Mouse (Mus musculus) midbrain, embryonic 16.5 days (tissue): ENCODE measurements at regions not wholly inside any gene's neighbourhood (a gene's known extent, or its start where the extent isn't known, plus 50 kb on each side); places are given as distances from the start of the nearest gene placed in this dataset.

ENCODE experiments used
- ATAC-seq: fragments of 200-750 bp; cut with Nextera tagmentation; 2 replicates; pipeline ENCODE4 v1.8.0; 2017; ENCODE audit warnings: moderate TSS enrichment
- H3K27ac ChIP-seq: fragments of 300-500 bp; sonication (generic); 2 replicates; pipeline ENCODE4 v1.5.1; 2014; ENCODE audit warnings: mild to moderate bottlenecking, low read length, mixed read lengths
- H3K27me3 ChIP-seq: fragments of 300-500 bp; sonication (generic); 2 replicates; pipeline ENCODE4 v1.6.1; 2014; ENCODE audit warnings: low read depth, low read length, mixed read lengths; ENCODE audit not compliant: control insufficient read depth, insufficient read depth
- H3K36me3 ChIP-seq: fragments of 300-500 bp; sonication (generic); 2 replicates; pipeline ENCODE4 v1.6.1; 2014; ENCODE audit warnings: mild to moderate bottlenecking, low read length, moderate library complexity, mixed read lengths; ENCODE audit not compliant: control insufficient read depth, insufficient read depth
- H3K4me1 ChIP-seq: fragments of 300-500 bp; sonication (generic); 2 replicates; pipeline ENCODE4 v1.6.1; 2014; ENCODE audit warnings: mild to moderate bottlenecking, low read length, mixed read lengths; ENCODE audit not compliant: control insufficient read depth, insufficient read depth
- H3K4me2 ChIP-seq: fragments of 300-500 bp; sonication (generic); 2 replicates; pipeline ENCODE4 v1.6.1; 2014; ENCODE audit warnings: mild to moderate bottlenecking, low read length, mixed read lengths
- H3K4me3 ChIP-seq: fragments of 300-500 bp; sonication (generic); 2 replicates; pipeline ENCODE4 v1.5.1; 2014; ENCODE audit warnings: low read depth, mild to moderate bottlenecking, low read length, moderate library complexity, mixed read lengths
- H3K9ac ChIP-seq: fragments of 300-500 bp; sonication (generic); 2 replicates; pipeline ENCODE4 v1.6.1; 2014; ENCODE audit warnings: low read depth, low read length, mixed read lengths
- H3K9me3 ChIP-seq: fragments of 300-500 bp; sonication (generic); replicated peaks from 2 replicates; pipeline ENCODE4 v1.6.1; 2014; ENCODE audit warnings: mild to moderate bottlenecking, low read length, mixed read lengths; ENCODE audit not compliant: control insufficient read depth, poor library complexity, severe bottlenecking
- WGBS: fragments of 180-500 bp; shearing (Covaris S2); extraction: QIAGEN DNeasy Blood & Tissue Kit; methylation state at CpG from one replicate; pipeline ENCODE4 v1.1.7; 2014; 5-methylcytosine and 5-hydroxymethylcytosine counted together

GRCm38 (mm10) chr12:88530450-88531143 is 170.2 kb downstream of the Adck1 start:
- H3K4me3 ChIP-seq, result no peak overlapping the region
- WGBS, result 59% methylated on average over 5 of the region's 5 CpGs
- no peaks in the 10 kb centered on the region; the same call in 1 of the 2 replicates for H3K4me1 ChIP-seq
- H3K36me3 ChIP-seq, result no peaks in the 10 kb centered on the region
- no peak overlapping the region for H3K4me2 ChIP-seq
- no peak for ATAC-seq
- H3K27me3 ChIP-seq, result no peaks in the 10 kb centered on the region
- H3K9me3 ChIP-seq, result no peaks in the 10 kb centered on the region
- no peak overlapping the region for H3K27ac ChIP-seq
- H3K9ac ChIP-seq, result no peak overlapping the region

GRCm38 (mm10) chr12:88532261-88532973 is 172.1 kb downstream of the Adck1 start:
- ATAC-seq, result no peak
- Histone ChIP-seq H3K9ac (no peak overlapping the region), H3K4me1 (no peaks in the 10 kb centered on the region; the same call in 1 of the 2 replicates), H3K27ac (no peak overlapping the region), H3K9me3 (no peaks in the 10 kb centered on the region), H3K4me3 (no peak overlapping the region), H3K36me3 (no peaks in the 10 kb centered on the region), H3K27me3 (no peaks in the 10 kb centered on the region), H3K4me2 (no peak overlapping the region)
- WGBS, result 58% methylated on average over 8 of the region's 8 CpGs

GRCm38 (mm10) chr12:88551856-88552255 is 170.8 kb upstream of the Nrxn3 start:
- Histone ChIP-seq H3K9ac (no peak overlapping the region), H3K4me1 (no peaks in the 10 kb centered on the region), H3K4me2 (no peak overlapping the region), H3K27me3 (no peaks in the 10 kb centered on the region), H3K36me3 (no peaks in the 10 kb centered on the region), H3K27ac (no peak overlapping the region), H3K4me3 (no peak overlapping the region), H3K9me3 (no peaks in the 10 kb centered on the region)
- 69% methylated on average over 1 of the region's 1 CpGs for WGBS
- no peak for ATAC-seq

GRCm38 (mm10) chr12:88555475-88555874 is 167.2 kb upstream of the Nrxn3 start:
- Histone ChIP-seq H3K4me1 (no peaks in the 10 kb centered on the region), H3K36me3 (no peaks in the 10 kb centered on the region), H3K27me3 (no peaks in the 10 kb centered on the region), H3K4me2 (no peak overlapping the region), H3K9me3 (no peaks in the 10 kb centered on the region), H3K27ac (no peak overlapping the region), H3K4me3 (no peak overlapping the region), H3K9ac (no peak overlapping the region)
- 82% methylated on average over 2 of the region's 2 CpGs for WGBS
- ATAC-seq, result no peak

- peaks cover 3% of the 10 kb centered on the region; the same call in 1 of the 2 replicates for H3K9me3 ChIP-seq
These were observed 164.6 kb upstream of the Nrxn3 start for GRCm38 (mm10) chr12:88558036-88558435.

GRCm38 (mm10) chr12:88579974-88580373 is 142.7 kb upstream of the Nrxn3 start:
- H3K9ac ChIP-seq, result no peak overlapping the region
- no peaks in the 10 kb centered on the region for H3K9me3 ChIP-seq
- H3K27me3 ChIP-seq, result no peaks in the 10 kb centered on the region
- 14% methylated on average over 8 of the region's 8 CpGs for WGBS
- H3K36me3 ChIP-seq, result no peaks in the 10 kb centered on the region
- H3K4me2 ChIP-seq, result no peak overlapping the region
- peaks cover 3% of the 10 kb centered on the region; the same call in 1 of the 2 replicates for H3K4me1 ChIP-seq
- no peak overlapping the region for H3K27ac ChIP-seq
- ATAC-seq, result peak; percentile 58; the same call in 1 of the 2 replicates
- no peak overlapping the region for H3K4me3 ChIP-seq

More at GRCm38 (mm10) chr12:88558036-88558435, 164.6 kb upstream of the Nrxn3 start:
- Histone ChIP-seq H3K9ac (no peak overlapping the region), H3K4me3 (no peak overlapping the region), H3K27me3 (no peaks in the 10 kb centered on the region), H3K36me3 (no peaks in the 10 kb centered on the region), H3K4me1 (no peaks in the 10 kb centered on the region), H3K27ac (no peak overlapping the region), H3K4me2 (no peak overlapping the region)
- 90% methylated on average over 3 of the region's 3 CpGs for WGBS
- no peak for ATAC-seq

- no peaks in the 10 kb centered on the region for H3K36me3 ChIP-seq
- no peak overlapping the region for H3K4me2 ChIP-seq
- ATAC-seq, result no peak
- H3K27ac ChIP-seq, result no peak overlapping the region
- H3K4me3 ChIP-seq, result no peak overlapping the region
- H3K4me1 ChIP-seq, result no peaks in the 10 kb centered on the region
- H3K9me3 ChIP-seq, result no peaks in the 10 kb centered on the region
- H3K9ac ChIP-seq, result no peak overlapping the region
- no peaks in the 10 kb centered on the region for H3K27me3 ChIP-seq
These were observed 116.7 kb upstream of the Nrxn3 start for GRCm38 (mm10) chr12:88605939-88606338.

- H3K4me1 ChIP-seq, result no peaks in the 10 kb centered on the region
- no peak overlapping the region for H3K4me2 ChIP-seq
- no peak overlapping the region for H3K9ac ChIP-seq
- no peaks in the 10 kb centered on the region for H3K9me3 ChIP-seq
- no peak for ATAC-seq
- no peaks in the 10 kb centered on the region for H3K36me3 ChIP-seq
- no peak overlapping the region for H3K27ac ChIP-seq
- no peak overlapping the region for H3K4me3 ChIP-seq
- no peaks in the 10 kb centered on the region for H3K27me3 ChIP-seq
- 46% methylated on average over 2 of the region's 2 CpGs for WGBS
These were observed 102.6 kb upstream of the Nrxn3 start for GRCm38 (mm10) chr12:88620084-88620483.

GRCm38 (mm10) chr12:88644281-88644680 is 78.4 kb upstream of the Nrxn3 start:
- H3K36me3 ChIP-seq, result no peaks in the 10 kb centered on the region

More at GRCm38 (mm10) chr12:88644281-88644680, 78.4 kb upstream of the Nrxn3 start:
- no peak overlapping the region for H3K4me3 ChIP-seq
- H3K9ac ChIP-seq, result no peak overlapping the region
- no peaks in the 10 kb centered on the region for H3K9me3 ChIP-seq
- no peak overlapping the region for H3K4me2 ChIP-seq
- H3K27ac ChIP-seq, result no peak overlapping the region
- H3K4me1 ChIP-seq, result no peaks in the 10 kb centered on the region
- ATAC-seq, result no peak
- no peaks in the 10 kb centered on the region for H3K27me3 ChIP-seq
